Mouse (Mus musculus) thymus, postnatal 10 days (tissue): ENCODE measurements around the gene Sox5.

Experiments
- DNase-seq, 2 experiments: peaks; one replicate each; pipeline ENCODE4 v3.0.0; 2021; ENCODE audit warnings: low spot score in 2 of 2

Sox5 gene

DNA sequence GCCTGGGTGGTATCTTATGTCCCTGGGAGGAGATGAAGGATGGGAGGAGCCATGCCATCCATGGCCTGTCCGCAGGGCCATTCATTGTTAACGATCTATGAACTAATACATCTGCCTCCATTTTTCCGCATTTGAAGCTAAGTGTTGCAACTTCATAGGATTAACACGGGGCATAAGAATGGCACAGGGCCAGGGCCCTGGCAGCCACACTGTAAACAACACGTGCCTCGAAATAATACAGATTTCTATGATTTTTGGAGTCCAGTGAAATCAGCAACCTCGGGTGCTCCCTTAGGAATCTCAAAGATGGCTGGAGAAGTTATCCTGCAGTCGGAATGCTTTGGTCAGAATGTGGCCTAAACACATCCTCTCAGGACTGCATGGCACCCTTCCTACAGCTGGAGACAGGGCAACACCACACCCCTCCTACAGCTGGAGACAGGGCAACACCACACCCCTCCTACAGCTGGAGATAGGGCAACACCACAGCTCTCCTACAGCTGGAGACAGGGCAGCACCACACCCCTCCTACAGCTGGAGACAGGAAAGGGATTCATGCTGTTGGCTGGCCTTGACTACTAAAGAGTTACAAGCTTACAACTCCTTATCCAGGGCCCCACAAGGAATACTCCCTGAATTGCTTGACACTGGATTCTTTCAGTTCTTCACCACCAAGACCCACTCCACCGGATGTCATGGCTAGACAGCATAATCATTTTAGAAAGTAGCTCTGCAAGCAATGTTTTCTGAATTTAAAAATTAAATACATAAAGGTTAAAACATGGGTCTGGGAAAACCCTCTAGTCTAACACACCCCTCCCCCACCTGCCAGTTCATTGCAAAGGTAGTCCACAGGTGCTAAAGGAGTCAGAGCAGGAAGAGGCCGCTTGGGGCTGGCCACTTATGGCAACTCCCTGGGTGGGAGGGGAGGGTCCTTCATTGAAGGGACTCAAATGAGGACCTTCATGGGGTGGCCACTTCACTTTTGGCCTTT lies 122.4 kb downstream of the Sox5 start:
- DNase-seq = no peak

DNA sequence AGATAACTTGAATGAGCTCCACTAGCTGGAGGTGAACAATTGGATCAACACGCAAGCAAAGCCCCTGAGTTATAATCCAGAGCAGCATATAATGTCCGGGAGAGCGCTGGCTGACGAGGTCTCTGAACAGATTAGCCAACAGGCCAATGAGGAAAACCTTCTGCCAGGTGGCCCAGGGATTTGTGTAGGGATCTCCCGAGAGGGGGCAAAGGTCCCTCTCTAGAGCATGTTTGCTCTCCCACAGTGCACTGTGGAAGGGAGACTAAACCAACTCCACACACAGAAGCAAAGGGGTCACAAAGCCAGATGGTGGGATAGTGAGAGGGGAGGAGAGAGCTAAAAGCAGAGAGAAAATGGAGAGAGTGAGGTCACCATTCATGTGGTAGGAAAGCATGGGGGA lies 128.9 kb downstream of the Sox5 start:
- no peak for DNase-seq

DNA sequence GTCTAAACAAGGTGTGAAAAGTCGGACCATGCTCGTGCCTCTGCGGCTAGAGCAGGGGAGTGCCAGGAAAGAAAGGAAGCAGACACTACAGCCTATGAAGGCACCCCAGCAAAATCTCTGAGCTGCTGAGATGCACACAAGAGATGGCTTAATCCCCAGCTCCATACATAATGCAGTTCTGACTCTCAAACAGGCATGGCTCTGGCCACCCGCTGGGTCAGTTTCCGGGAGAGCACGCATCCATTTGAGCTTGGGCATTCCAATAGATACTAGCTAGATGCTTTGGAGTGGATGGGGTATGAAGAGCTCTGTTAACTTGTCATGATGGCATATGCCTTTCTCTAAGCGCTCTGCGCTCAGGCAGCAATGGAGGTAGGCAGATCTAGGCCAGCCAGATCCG lies 132.9 kb downstream of the Sox5 start:
- DNase-seq = no peak

- DNase-seq = no peak
These were observed 133.6 kb downstream of the Sox5 start for GRCm38 (mm10) chr6:144648124-144648591.

DNA sequence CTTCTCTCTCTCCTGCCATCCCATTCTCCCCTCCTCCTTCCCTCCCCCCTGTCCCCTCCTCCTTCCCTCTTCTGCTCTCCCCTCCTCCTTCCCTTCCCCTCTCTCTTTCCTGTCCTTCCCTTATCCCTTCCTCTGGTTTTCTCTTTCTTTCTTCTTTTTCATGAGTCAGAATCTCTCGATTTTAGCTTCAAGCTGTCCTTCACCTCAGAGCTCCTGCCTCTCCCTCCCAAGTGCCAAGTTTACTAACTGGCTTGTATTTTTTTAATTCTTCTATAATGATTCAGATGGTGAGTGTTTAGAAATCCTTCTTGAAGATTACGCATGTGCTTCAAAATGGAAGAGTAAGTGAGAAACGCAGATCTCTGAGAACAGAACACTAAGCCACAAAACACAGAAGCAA lies 135.4 kb downstream of the Sox5 start:
- no peak for DNase-seq

DNA sequence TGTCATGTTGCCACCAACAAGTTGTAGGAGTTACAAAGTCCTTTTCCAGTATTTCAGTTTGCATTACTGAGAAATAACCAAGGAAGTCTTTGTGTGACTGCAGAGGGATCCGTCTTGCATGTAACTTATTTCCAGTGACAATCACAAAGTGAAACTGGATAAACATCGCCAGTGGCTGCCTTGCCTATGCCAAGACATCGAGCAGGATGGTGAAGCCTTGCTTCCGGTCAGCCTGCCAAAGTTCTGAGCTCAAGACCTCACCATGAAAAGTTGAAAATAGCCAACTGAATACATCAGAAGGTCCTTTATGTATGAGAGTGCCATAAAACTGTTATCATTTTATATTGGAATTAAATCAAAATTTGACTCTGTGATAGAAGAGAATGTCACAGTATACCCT lies 136.0 kb downstream of the Sox5 start:
- no peak for DNase-seq

DNA sequence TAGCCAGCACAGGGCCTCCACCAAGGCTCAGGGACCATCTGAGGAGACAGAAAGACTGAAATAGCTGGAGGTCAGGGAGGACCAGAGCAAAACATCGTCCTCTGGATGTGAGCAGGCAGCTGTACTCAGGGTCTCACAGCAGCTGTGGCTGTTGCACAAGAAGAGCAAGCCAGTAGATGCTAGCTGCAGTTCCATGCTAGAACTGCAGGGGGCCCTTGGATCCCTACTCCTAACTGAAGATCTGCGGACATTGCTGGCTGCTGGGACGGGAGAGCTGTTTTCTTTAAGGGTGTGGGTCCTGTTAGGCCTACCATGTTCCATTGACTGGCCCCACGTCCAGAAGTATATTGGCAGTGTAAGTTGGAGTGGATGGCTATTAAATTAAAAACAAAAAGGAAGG lies 137.1 kb downstream of the Sox5 start:
- peak in 1 of 2 experiments; percentile 39 for DNase-seq

DNA sequence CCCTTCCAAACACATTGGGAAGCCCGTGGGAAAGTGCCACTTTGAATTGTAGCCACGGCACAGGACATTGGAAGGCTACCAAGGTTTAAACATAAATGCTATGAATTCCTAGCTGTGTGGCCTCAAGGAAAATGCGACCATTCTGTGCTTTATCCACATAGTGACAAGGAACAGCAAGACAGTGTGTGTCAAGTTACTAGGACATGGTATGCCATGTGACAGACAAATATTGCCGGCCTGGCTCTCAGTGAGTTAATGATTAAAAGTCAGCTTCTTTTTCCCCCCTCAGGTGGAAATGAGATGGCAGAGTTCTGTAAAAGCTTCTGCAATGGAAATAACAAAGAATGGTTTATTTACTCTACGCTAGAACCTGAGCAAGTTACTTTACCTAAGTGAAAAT lies 138.2 kb downstream of the Sox5 start:
- DNase-seq = no peak

GRCm38 (mm10) chr6:144641888-144642287 lies 139.9 kb downstream of the Sox5 start:
- DNase-seq = no peak

DNA sequence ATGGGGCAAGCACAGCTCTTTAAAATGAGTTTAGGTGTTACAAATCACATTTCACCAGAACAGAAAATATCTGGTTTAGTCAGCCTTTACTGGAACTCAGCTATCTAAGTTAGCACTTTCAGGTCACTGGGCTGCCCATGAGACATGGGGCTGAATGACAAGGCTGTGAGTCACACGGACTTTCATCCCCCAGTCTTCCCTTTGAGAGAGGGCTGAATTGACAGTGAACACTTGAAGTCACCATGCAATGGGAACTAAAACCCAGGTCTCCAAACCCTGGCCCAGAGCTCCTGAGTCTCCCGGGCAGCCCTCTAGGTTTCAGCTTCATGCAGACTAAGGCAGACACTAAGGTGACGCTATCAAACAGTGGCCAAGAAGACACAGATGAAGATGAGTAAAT lies 141.2 kb downstream of the Sox5 start:
- DNase-seq = no peak

DNA sequence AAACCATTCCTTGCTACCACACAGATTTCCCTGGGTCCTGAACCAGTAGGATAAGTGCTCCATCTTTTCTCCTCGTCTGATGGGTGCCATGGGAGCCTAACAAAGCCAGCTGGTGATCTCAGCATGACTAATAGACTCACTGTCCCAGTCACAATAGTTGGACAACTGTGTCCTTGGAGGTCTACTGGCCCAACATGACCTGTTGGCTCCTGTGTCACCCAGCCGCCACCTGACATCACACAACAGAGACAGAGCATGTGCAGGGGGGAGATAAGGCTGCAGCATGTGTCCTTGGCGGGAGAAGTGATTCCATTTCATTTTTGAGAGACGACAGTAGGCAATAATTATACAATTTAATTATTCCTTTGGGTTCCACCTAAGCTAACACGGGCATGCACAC lies 143.2 kb downstream of the Sox5 start:
- no peak for DNase-seq

DNA sequence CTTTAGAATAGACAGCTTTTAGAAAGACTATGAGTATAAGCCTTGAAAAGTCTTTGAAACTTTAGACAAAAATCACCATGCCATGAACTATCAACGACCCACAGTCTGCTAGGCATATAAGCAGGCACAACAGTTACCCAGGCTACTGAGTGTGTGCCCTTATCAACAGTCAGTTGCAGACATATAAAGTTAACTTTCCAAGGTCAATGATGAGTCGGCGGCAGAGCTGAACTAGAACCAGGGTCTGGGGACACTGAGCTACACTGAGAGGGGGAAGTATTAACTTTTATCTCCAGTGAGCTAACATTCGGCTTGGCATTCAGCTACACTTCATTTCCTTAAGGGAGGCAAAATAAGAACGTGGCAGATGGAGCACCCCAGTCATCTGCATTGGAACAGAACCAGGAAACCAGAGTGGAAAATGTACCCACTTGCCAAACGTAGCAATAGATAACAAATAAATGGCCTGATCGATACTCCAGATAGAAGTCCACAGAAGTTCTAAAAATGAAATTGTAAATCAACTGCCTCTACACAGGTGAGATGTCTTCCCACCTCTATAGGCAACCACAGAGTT lies 154.2 kb downstream of the Sox5 start:
- no peak for DNase-seq

DNA sequence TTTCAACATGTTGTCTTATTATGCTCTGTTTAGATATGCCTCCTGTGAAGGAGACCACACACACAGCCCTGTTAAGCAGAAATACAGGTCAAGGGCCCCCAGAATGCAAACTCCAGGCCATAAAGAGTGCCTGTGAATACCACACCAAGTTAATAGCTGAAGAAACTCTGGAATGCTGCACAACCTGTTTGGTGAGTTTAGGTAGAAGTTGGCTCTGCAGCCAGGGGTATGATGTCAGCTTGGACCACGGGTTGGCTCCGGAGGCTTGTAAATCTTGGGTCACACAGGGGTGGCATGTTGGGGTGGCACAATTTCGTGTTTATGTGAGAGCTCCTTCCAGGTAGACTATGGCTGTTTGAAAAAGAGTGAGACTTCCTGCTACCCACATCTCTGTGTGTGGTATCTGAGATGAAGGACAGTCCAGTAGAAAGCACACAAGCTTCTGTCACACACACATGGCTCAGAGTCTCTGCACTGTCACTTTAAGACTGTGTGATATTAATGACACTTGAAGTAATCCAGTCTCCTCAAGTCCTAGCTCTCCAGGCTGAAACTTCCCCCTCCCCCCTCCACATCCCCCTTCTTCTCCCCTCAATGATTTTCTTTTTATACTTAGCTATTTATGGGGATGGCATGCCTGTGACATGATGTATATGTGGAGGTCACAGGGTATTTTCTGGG lies 160.5 kb downstream of the Sox5 start:
- DNase-seq = no peak

DNA sequence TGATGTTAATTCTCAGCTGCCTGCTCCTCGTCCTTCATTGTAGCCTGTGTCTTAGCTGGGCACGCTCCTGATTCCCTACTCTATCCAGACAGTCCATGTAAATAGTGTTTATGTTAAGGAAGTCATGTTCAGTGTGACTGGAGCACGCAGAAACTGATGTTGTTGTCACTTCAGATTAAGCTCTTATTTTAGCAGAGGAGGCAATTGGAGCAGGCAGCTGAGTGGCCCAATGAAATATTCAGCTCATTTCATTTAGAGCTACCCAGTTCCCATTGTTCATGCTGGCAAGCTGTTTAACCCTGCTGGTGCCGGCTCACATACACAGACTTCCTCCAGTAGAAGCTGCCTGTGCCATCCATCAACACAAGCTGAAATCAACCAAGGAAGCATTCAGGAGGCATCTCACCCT lies 170.4 kb downstream of the Sox5 start:
- DNase-seq = no peak

DNA sequence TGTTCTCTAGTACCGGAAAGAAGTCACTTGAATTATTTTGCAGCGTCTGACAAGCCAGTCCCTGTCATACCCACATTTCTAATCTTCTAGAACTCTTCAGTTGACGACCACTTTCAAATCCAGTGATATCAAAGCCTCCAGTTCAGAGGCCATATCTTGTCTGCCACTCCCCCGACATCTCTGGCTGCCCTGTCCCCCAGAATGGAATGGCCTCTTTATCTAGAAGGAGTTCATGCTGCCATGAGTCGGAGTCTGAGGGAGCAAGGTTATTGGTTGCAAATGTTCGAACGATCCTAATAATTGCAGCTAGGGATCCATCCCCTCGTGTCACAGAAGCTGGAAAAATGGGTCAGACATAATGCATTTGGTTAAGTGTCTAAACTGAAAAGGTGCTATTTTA lies 170.9 kb downstream of the Sox5 start:
- no peak for DNase-seq

DNA sequence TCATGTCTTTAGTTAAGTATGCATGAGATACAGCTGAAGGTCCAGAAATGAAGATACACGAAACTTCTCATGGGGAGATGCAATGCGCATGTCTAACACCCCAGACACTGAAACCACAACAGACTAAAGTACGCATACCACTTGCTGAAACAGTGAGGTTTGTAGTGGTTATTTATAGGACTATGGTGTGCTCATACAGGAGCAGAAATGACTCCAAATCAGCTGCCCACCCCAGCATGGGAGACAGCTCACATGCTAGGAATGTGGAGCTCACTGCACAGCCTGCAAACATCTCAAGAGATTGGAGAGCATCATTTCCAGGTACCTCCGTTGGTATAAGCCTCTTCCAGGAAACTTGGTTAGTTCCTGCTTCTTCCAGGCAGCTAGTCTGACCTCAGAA lies 178.9 kb downstream of the Sox5 start:
- DNase-seq = no peak

DNA sequence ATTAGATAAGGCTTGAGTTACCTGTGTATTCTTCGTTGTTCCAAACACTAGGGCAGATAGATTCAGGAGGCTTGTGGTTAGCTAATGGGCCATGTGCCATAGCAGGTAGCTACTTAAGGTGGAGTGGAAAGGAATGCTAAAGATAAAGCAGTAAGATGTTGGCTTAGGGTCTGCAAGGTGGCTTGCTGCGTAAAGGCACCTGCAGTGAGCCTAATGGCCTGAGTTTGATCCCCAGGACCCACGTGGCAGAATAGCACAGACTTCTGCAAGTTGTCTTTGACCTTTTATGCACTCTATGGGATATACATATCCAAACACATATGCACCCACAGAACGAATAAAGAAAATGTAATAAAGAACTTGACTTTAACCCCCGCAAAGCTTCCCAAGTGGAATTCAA lies 181.4 kb downstream of the Sox5 start:
- DNase-seq = no peak

- DNase-seq = no peak
These were observed 183.3 kb downstream of the Sox5 start for GRCm38 (mm10) chr6:144598324-144598973.

DNA sequence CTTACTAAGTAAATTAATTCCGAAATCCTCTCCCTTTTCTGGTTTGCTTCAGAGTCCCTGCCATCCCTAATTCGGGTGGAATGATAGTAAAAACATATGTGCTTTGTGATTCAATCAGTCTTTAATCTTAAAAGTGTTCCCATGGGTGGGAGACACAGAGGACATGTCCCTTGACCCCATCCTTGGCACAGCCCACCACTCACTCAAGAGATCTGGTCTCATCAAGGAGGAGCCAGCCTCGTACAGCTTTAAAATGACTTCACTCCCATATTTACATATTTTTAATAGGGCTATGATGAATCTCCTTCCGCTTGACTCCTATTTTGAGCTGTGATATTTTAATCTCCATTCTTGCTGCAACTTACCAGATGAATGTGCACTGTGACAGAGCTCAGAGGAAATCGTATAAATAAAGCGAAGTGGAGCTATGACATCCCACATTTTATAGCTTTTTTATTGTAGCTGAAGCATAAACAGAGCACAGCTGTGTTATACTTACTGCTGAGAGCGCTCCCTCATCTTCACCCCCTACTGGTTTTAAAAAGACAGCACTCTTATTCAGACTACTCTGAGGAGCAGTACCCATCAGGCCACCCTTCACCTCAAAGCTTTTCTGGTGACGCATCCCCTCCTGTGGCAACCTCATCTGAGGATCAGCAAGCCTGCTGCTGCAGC lies 185.1 kb downstream of the Sox5 start:
- DNase-seq = no peak

- no peak for DNase-seq
These were observed 196.9 kb downstream of the Sox5 start for GRCm38 (mm10) chr6:144584854-144585253.

DNA sequence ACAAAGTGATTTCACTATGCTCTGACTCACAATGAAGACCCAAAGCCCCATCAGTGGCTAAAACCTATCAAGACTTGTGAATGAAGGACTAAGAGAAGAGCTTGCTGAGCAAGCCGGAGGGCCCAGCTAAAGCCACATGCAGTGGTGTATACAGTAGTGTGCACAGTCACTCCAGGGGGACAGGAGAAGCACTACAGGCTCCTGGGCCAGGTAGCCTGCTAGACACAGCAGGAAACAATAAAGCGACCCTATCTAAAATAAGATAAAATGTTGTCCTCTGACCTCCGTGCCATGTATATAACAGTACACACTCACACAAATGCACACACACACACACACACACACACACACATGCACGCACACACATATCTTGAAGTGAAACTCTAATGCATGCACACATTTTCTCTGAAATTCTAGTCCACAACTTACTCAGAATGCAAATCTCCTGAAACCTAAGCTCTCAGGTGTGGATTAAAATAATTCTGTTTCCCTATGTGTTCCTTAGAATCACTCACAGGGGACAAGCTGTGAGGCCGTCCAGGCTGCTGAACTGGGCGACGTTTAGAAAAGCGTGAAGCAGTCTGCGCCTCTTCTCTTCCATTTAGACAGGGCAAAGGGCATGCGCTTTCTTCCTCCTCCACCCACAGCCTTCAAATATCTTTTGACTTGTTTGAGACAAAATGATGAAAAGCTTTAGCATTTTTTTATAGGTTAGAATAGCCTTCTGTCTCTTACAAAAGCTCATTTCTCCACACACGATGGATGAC lies 197.5 kb downstream of the Sox5 start:
- no peak for DNase-seq
